Mouse (Mus musculus) cerebellum, adult 11 months (tissue): ENCODE results near the gene Tas2r143.

Experiments used
- DNase-seq: peaks from one replicate; pipeline ENCODE4 v3.0.0; 2022

Gene Tas2r143

GRCm38 (mm10) chr6:42398998-42399397 lies 1.0 kb upstream of the Tas2r143 start:
- DNase-seq: no peak

GRCm38 (mm10) chr6:42405134-42405533 lies 5.1 kb downstream of the Tas2r143 start, which contains the start of gene Tas2r135:
TSS of gene Tas2r135 (plus strand) at chr6:42405434.
- no peak for DNase-seq

- DNase-seq: no peak
These were observed 19.4 kb downstream of the Tas2r143 start for GRCm38 (mm10) chr6:42419443-42419842.

- no peak for DNase-seq
These were observed 21.4 kb downstream of the Tas2r143 start for GRCm38 (mm10) chr6:42421439-42421838.

GRCm38 (mm10) chr6:42424472-42424871 lies 24.4 kb downstream of the Tas2r143 start:
- DNase-seq: no peak

GRCm38 (mm10) chr6:42426337-42426736 lies 26.3 kb downstream of the Tas2r143 start:
- no peak for DNase-seq

GRCm38 (mm10) chr6:42433554-42433953 lies 33.5 kb downstream of the Tas2r143 start:
- no peak for DNase-seq

GRCm38 (mm10) chr6:42434446-42434845 lies 34.4 kb downstream of the Tas2r143 start, which contains the start of gene Tas2r126:
TSS of gene Tas2r126 (plus strand) at chr6:42434535.
- no peak for DNase-seq

- DNase-seq: no peak
These were observed 35.5 kb downstream of the Tas2r143 start for GRCm38 (mm10) chr6:42435490-42435889.

- DNase-seq: no peak
These were observed 41.4 kb downstream of the Tas2r143 start for GRCm38 (mm10) chr6:42441395-42441794.

GRCm38 (mm10) chr6:42444491-42444890 lies 44.5 kb downstream of the Tas2r143 start:
- no peak for DNase-seq

- no peak for DNase-seq
These were observed 47.3 kb downstream of the Tas2r143 start for GRCm38 (mm10) chr6:42447381-42447780.
